Mouse (Mus musculus) heart, adult 2 months (tissue): ENCODE results near the gene Dpf3. TPM values are rescaled to one million over a fixed set of nuclear protein-coding genes. Genes with fewer than 3 reads are reported as not detected.

Experiments used
- DNase-seq, 2 experiments: peaks; one replicate each; pipeline ENCODE4 v3.0.0; 2021
- H3K27ac ChIP-seq: fragments of 200-600 bp; 2 replicates; pipeline ENCODE4 v1.8.1; 2022
- H3K27me3 ChIP-seq: fragments of 200-500 bp; 2 replicates; pipeline ENCODE4 v1.6.1; 2012; ENCODE audit warnings: mild to moderate bottlenecking, low read length, inconsistent platforms, mixed read lengths; ENCODE audit not compliant: control insufficient read depth, insufficient read depth
- H3K36me3 ChIP-seq: fragments of 200-500 bp; 2 replicates; pipeline ENCODE4 v1.6.1; 2012; ENCODE audit warnings: low read length, inconsistent platforms; ENCODE audit not compliant: control insufficient read depth, insufficient read depth
- H3K4me1 ChIP-seq: fragments of 200-500 bp; 2 replicates; pipeline ENCODE4 v1.6.1; 2011; ENCODE audit warnings: low read length; ENCODE audit not compliant: control insufficient read depth, insufficient read depth
- H3K4me3 ChIP-seq: fragments of 200-600 bp; 2 replicates; pipeline ENCODE4 v1.8.1; 2022
- H3K79me2 ChIP-seq: fragments of 200-500 bp; replicated peaks from 2 replicates; pipeline ENCODE4 v1.6.1; 2012; ENCODE audit warnings: mild to moderate bottlenecking, inconsistent platforms, low read length, moderate library complexity, mixed read lengths; ENCODE audit not compliant: control insufficient read depth, insufficient read depth
- H3K9ac ChIP-seq: fragments of 200-500 bp; 2 replicates; pipeline ENCODE4 v1.6.1; 2012; ENCODE audit warnings: low read depth, mild to moderate bottlenecking, control low read depth, inconsistent platforms, low read length, mixed read lengths
- CTCF ChIP-seq: fragments of 200-600 bp; IDR thresholded peaks from 2 replicates; pipeline ENCODE4 v1.8.1; 2022; ENCODE audit warnings: antibody characterized with exemption, mild to moderate bottlenecking, moderate library complexity
- EP300 ChIP-seq: fragments of 200-500 bp; IDR thresholded peaks from 2 replicates; pipeline ENCODE4 v1.6.1; 2011; ENCODE audit warnings: low read depth, low read length, control low read depth; ENCODE audit not compliant: insufficient read depth
- POLR2A ChIP-seq: fragments of 200-500 bp; IDR thresholded peaks from 2 replicates; pipeline ENCODE4 v1.6.1; 2011; ENCODE audit warnings: mild to moderate bottlenecking, low read depth, low read length, control low read depth; ENCODE audit not compliant: insufficient read depth
- WGBS: fragments of 180-500 bp; shearing (Covaris S2); methylation state at CpG from one replicate; pipeline ENCODE4 v1.1.7; 2018; 5-methylcytosine and 5-hydroxymethylcytosine counted together
- intact Hi-C: fragments of 180-260 bp; cut with DNase I; formaldehyde crosslinking; loops from one replicate; pipeline ENCODE4 v1.15.1; 2025
- polyA plus RNA-seq: library from polyadenylated mRNA; depleted of rRNA; stranded (reverse); fragments of >200 nt; gene quantifications from 2 replicates; pipeline ENCODE4 v1.2.3, GENCODE M21; 2012
- total RNA-seq, 2 experiments: library from RNA; stranded (reverse); gene quantifications; 2 replicates each; pipeline ENCODE4 v1.2.3; 2021

Gene Dpf3
- total and polyA plus RNA-seq, 3 experiments, result 9.1 to 18.8 (median 16.6) TPM

DNA sequence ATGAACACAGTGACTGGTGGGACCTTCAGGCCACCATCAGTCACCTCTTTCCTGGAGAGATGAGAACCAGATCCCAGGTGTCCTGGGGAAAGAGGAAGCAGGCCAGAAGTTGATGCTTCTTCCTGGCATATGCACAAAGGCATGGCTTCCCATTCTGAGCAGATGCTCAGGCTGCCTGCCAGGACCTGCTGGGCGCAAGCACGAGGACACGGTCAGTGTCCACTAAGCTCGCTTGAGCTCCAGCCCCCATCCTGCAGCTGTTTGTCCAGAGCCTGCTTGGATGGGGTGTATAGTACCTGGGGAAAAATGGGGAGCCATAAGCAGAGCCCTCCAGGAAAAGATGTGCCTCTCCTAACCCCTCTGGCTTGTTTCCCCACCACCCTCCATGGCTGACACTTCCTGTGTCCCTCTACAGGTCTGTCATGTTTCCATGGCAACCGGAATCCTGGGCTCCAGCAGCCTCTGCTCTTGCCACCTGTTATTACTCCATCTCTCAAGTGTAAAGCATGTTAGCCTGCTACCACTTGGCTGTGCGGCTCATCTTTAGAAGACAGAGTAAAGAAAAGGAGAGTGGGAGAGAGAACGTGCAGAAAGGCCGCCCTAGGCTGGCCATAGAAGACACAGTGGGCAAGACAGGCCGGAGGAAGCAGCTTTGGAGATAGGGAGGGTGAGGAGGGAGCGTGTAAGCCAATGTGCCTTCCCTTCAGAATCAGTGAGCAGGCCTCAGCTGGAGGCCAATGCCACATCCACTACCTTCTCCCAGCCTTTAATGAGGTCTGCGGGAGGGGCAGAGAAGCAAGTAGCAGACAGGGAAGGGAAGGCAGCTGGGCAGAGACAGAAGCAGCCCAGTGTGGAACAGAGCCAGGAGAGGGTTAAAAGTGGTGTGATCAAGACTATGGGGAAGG lies 209.7 kb downstream of the Dpf3 start:
- no peak for DNase-seq
- H3K4me3 ChIP-seq, result no peak overlapping the region
- H3K36me3 ChIP-seq, result no peaks in the 10 kb centered on the region
- H3K4me1 ChIP-seq, result no peaks in the 10 kb centered on the region
- H3K9ac ChIP-seq, result no peak overlapping the region
- H3K27ac ChIP-seq, result no peak overlapping the region
- H3K79me2 ChIP-seq, result no peaks in the 10 kb centered on the region
- WGBS, result 68% methylated on average over 11 of the region's 11 CpGs
- TF ChIP-seq POLR2A, result no peak
- TF ChIP-seq EP300, result no peak
- TF ChIP-seq CTCF, result no peak
- intact Hi-C loops, result no loop called here
- H3K27me3 ChIP-seq, result no peaks in the 10 kb centered on the region

DNA sequence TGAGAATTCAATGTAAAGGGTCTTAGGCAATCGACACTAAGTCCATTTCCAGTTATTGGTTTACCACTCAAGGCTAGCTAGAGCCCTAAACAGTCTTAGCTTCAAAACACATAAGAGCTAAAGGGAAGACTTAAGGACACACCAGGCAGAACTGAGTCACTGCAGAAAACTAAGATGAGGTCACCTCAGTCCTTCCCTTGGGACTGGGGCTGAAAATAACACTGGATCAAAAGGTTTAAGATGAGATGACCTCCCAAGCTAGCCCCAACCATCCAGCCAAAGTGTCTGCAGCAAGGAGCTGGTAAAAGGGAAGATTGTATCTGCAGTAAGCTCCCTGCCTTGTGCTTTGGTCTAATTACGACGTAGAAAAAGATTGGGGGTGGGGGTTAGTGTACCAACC lies 216.3 kb downstream of the Dpf3 start:
- no peak overlapping the region for H3K27ac ChIP-seq
- H3K4me1 ChIP-seq, result 0 out of 2 replicates have a peak, but pooled peaks cover 2% of the 10 kb centered on the region
- H3K79me2 ChIP-seq, result no peaks in the 10 kb centered on the region
- 89% methylated on average over 3 of the region's 3 CpGs for whole genome bisulfite sequencing
- intact Hi-C loops, result no loop called here
- no peaks in the 10 kb centered on the region for H3K36me3 ChIP-seq
- no peak overlapping the region for H3K9ac ChIP-seq
- peak in 1 of 2 experiments; percentile 10 for DNase-seq
- H3K27me3 ChIP-seq, result no peaks in the 10 kb centered on the region
- no peak for TF ChIP-seq CTCF
- no peak for TF ChIP-seq EP300
- TF ChIP-seq POLR2A, result no peak
- no peak overlapping the region for H3K4me3 ChIP-seq

DNA sequence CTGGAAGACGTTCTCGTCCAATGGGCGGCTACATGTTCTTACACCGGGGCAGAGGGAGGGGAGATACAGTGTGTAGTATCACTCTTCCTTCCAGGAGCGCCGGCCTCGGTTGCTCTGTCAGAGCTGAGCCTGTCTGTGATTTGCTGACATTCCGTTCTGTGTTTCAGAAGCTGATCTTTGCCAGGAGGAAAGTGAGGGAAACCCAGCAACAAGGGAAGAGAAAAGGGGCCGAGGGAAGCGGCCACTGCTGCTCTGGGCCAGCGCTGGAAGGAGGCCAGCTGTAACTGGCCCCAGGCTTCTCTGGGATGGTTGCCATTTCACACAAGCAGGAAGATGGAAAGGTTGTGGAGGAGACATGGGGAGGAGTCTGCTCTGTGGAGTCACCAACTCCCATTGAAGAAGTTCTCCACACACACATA lies 219.0 kb downstream of the Dpf3 start:
- intact Hi-C loops, result no loop called here
- Histone ChIP-seq H3K27ac (peak overlapping the region; percentile 54), H3K9ac (no peak overlapping the region), H3K4me1 (0 out of 2 replicates have a peak, but pooled peaks cover 2% of the 10 kb centered on the region), H3K36me3 (no peaks in the 10 kb centered on the region), H3K4me3 (no peak overlapping the region; the same call in 1 of the 2 replicates), H3K27me3 (no peaks in the 10 kb centered on the region), H3K79me2 (no peaks in the 10 kb centered on the region)
- DNase-seq, result peak; percentile 73 to 79
- TF ChIP-seq EP300 (no peak), POLR2A (no peak), CTCF (no peak)
- WGBS, result 7% methylated on average over 11 of the region's 11 CpGs

DNA sequence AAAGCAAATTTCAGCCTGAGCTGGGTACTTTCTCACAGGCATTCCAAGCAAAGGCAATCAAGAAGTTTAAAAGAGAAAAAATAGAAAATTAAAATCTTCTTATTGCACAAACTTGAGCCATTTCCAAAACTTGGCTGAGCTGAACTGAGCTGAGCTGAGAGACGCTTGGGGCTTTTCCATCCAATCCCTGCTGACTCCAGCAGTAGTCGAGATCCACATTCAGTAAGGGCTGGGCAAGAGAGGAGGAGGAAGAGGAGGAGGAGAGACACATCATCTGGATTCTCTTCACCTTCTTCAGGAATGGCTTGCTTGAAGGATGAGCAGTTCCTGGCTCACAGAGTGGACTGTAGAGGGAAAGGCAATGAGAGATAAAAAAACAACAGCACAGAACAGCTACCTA lies 227.0 kb downstream of the Dpf3 start:
- 59% methylated on average over 2 of the region's 2 CpGs for WGBS
- Histone ChIP-seq H3K36me3 (no peaks in the 10 kb centered on the region), H3K4me3 (no peak overlapping the region), H3K9ac (no peak overlapping the region), H3K79me2 (no peaks in the 10 kb centered on the region), H3K4me1 (no peaks in the 10 kb centered on the region), H3K27me3 (no peaks in the 10 kb centered on the region), H3K27ac (no peak overlapping the region)
- no peak for DNase-seq
- TF ChIP-seq EP300 (no peak), CTCF (no peak), POLR2A (no peak)
- intact Hi-C loops, result no loop called here

DNA sequence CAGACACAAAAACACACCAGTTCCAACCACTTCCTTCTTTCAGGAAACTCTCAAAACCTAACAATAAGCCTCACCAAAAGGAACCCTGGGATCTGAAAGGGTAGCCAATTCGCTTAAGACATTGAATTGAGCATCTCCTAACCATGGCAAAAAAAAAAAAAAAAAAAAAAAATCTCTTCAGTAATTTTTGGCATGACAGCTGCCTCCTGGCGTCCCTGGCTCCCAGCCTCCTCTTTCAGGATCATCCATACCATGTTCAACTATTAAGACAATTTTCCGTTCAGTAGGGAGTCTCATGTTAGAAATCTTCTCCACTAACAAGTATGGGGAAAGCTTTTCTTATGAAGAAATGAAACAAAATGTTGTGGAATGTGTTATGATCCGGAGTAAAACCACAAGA lies 233.1 kb downstream of the Dpf3 start:
- Histone ChIP-seq H3K4me1 (no peaks in the 10 kb centered on the region), H3K27ac (no peak overlapping the region), H3K4me3 (no peak overlapping the region), H3K79me2 (no peaks in the 10 kb centered on the region), H3K9ac (no peak overlapping the region), H3K36me3 (no peaks in the 10 kb centered on the region), H3K27me3 (no peaks in the 10 kb centered on the region)
- TF ChIP-seq POLR2A, result no peak
- TF ChIP-seq CTCF, result no peak
- TF ChIP-seq EP300, result no peak
- intact Hi-C loops, result no loop called here
- DNase-seq, result no peak
- WGBS, result 90% methylated on average over 4 of the region's 4 CpGs

DNA sequence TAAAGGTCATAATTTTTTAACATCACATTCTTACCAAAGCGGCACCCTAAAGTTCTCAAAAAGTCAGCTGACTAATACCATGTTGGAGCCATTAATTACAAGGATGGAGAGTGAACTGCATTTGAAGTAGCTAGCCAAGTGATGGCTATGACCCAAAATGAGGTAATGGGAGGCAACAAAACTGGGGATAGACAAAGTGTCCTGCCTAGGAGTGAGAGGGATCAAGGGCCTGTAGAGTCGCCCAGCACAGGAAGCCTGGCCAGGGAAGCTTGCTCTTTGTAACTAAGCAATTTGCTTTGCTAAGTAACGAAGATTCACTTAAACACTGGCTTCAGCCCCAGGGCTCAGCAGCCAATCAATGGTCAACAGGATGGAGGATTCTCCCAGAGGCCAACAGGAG lies 238.4 kb downstream of the Dpf3 start:
- peaks cover 3% of the 10 kb centered on the region; the same call in 1 of the 2 replicates for H3K4me1 ChIP-seq
- H3K9ac ChIP-seq, result no peak overlapping the region
- WGBS, result 79% methylated on average over 3 of the region's 3 CpGs
- H3K79me2 ChIP-seq, result no peaks in the 10 kb centered on the region
- intact Hi-C loops, result loop anchor here (5.0 kb wide), 1 partner anchor 102 kb away; no protein-coding TSS in a partner anchor
- DNase-seq, result no peak
- H3K4me3 ChIP-seq, result no peak overlapping the region
- no peaks in the 10 kb centered on the region for H3K27me3 ChIP-seq
- H3K27ac ChIP-seq, result no peak overlapping the region
- no peaks in the 10 kb centered on the region for H3K36me3 ChIP-seq
- no peak for TF ChIP-seq CTCF
- TF ChIP-seq POLR2A, result no peak
- no peak for TF ChIP-seq EP300
